Mouse (Mus musculus): Measurements from ENCODE around the gene 2310030G06Rik. TPM values are rescaled to one million over a fixed set of nuclear protein-coding genes. Genes with fewer than 3 reads are reported as not detected.

Gene 2310030G06Rik
- total RNA-seq, 2 experiments from 2014 or later, result 1.5 to 6.5 TPM

GRCm38 (mm10) chr9:50700921-50701691 is 45.2 kb downstream of the 2310030G06Rik start:
- DNase-seq, result peak; percentile 32

GRCm38 (mm10) chr9:50698418-50699409 is 47.6 kb downstream of the 2310030G06Rik start:
- DNase-seq, result peak; percentile 54

DNA sequence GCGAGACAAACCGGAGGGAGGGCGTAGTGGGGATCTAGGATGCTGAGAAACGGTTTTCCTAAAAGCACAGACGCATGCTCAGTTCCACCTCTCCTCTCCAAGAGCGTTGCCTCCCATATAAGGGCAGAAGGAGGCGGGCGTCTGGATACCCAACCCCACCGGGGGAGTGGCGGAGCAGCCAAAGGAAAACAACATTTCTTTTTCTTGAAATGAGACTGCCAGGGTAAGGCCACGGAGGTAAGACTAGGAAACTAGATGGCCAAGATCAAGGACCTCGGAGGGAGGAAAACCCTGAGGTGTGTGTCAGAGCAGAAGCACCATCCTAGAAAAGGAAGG is 48.7 kb downstream of the 2310030G06Rik start:
- DNase-seq, result peak; percentile 78

DNA sequence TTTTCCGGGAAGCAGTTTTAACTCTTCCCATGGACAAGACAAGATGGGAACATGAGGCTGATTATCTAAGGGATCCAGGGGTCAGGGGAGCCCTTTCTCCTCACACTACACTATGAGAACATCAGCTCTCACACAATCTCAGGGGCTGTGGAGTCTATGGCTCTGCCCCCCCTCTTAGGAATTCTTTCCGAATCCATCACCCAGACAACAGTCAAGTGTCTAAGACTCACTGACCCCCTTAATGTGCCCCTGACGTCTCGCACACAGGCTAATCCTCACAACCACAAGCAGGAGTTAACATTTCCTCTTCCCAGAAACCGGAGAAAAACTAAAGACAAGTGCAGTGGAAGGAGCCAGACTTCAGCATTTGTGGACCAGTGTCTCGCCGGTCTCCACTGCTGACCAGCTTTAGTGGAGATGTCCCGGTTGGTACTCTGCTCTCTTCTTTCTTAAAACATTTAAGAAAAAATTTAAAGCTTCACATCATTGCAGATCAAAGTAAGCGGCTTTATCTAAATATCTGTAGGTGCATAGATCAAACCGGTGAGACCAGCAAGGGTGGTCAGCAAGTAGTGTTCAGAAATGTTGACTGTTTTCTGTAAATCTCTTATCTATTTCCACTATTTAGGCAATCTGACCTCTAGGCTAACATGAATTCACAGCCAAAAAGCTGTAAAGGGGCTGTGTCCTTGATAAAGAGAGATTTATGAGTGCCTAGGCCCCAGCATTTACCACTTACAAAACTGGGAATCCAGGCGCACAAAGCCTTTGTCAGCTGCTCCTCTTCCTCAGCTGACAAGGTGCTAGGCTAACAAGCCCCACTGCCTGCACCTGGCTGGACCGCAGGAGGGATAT is 49.3 kb downstream of the 2310030G06Rik start:
- DNase-seq, result no peak

DNA sequence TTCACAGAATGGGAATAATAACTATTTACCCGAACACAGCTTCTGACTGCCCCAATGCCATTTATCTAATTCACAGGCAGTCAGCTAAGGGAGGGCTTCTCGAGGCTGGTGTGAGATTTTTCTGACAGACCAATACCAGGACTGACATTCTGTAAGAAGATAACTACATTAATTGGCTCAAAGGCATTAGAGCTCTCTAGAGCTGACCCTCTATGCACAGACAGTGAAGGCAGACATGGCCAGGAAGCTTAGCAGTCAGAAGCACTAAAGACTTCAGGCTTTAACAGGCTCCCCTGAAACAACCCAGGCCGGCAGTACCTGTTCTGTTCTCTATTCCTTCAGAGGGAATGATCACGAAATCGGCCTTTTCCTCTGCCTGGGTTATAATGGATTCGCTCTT is 51.2 kb downstream of the 2310030G06Rik start:
- no peak for DNase-seq

DNA sequence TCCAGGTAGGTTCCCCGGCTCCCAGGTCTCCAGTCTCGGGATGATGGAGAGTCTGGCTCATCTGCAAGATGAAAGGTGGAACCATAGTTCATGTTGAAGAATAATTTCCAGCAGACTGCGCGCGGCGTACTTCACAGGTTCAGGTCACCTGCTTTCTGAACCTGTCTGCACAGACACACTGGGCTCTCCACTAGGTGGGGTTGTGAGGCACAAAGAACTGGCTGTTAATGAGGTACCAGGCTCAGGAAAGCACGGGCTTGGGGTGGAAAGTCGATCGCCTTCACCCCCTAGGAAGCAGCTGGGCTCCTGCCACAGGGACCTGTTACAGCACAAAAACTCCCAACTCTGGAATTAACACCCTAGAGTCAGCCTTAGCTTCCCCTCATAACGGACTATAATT is 52.7 kb downstream of the 2310030G06Rik start:
- peak; percentile 11 for DNase-seq

GRCm38 (mm10) chr9:50692626-50693580 is 53.4 kb downstream of the 2310030G06Rik start:
- DNase-seq, result no peak

Other genes starting within 250 kb of the 2310030G06Rik start
- gene Pts, start 217.8 kb downstream of the 2310030G06Rik start, total RNA-seq (2021), result 10 to 100 TPM in 1 of 2 experiments, 1 to 10 TPM in 1; 8.5 to 11.2 TPM
- under 1 TPM; 0.43 to 0.75 TPM for gene Il18, start 191.7 kb downstream of the 2310030G06Rik start, total RNA-seq (2021)
- under 1 TPM; 0.28 to 0.40 TPM for gene Bco2, start 191.4 kb downstream of the 2310030G06Rik start, total RNA-seq (2021)
- gene Tex12, start 185.2 kb downstream of the 2310030G06Rik start, total RNA-seq (2021), result not detected
- 100 to 1,000 TPM; 338 to 360 TPM for gene Sdhd, start 142.7 kb downstream of the 2310030G06Rik start, total RNA-seq (2021)
- gene Timm8b, start 142.6 kb downstream of the 2310030G06Rik start, total RNA-seq (2021), result 100 to 1,000 TPM; 182 to 200 TPM
- gene Pih1d2, start 129.2 kb downstream of the 2310030G06Rik start, total RNA-seq (2021), result under 1 TPM; 0.20 to 0.43 TPM
- gene Nkapd1, start 129.1 kb downstream of the 2310030G06Rik start, total RNA-seq (2021), result 10 to 100 TPM in 1 of 2 experiments, 1 to 10 TPM in 1; 7.7 to 10.4 TPM
- 100 to 1,000 TPM; 228 to 279 TPM for gene Dlat, start 86.8 kb downstream of the 2310030G06Rik start, total RNA-seq (2021)
- 1 to 10 TPM; 2.4 to 4.0 TPM for gene Dixdc1, start 7.0 kb downstream of the 2310030G06Rik start, total RNA-seq (2021)
- gene Cryab, start 4.8 kb upstream of the 2310030G06Rik start, total RNA-seq (2021), result 1,000 to 10,000 TPM; 1,104 to 3,330 TPM
- 100 to 1,000 TPM; 106 to 134 TPM for gene Hspb2, start 5.8 kb upstream of the 2310030G06Rik start, total RNA-seq (2021)
- gene Fdxacb1, start 21.7 kb upstream of the 2310030G06Rik start, total RNA-seq (2021), result 1 to 10 TPM; 3.7 to 3.9 TPM
- 10 to 100 TPM in 1 of 2 experiments, 1 to 10 TPM in 1; 9.0 to 10.5 TPM for gene Alg9, start 28.5 kb upstream of the 2310030G06Rik start, total RNA-seq (2021)
- 10 to 100 TPM in 1 of 2 experiments, 1 to 10 TPM in 1; 9.0 to 10.7 TPM for gene 1110032A03Rik, start 29.0 kb upstream of the 2310030G06Rik start, total RNA-seq (2021)
- 1 to 10 TPM; 5.0 to 7.9 TPM for gene Ppp2r1b, start 98.8 kb upstream of the 2310030G06Rik start, total RNA-seq (2021)